Mouse (Mus musculus): Measurements from ENCODE around the gene Abhd13. TPM values are rescaled to one million over a fixed set of nuclear protein-coding genes. Genes with fewer than 3 reads are reported as not detected.

Abhd13 gene
- total and polyA plus RNA-seq, 2 experiments from 2014 or later: 12.3 to 21.3 TPM

GRCm38 (mm10) chr8:10006986-10007659, 29.6 kb downstream of the Abhd13 start:
- peak; percentile 37 for DNase-seq (ENCODE audit: low spot score)
- no peak overlapping the region for H3K27ac ChIP-seq (ENCODE audit: low read depth, low read length)
- 7% methylated on average over 29 of the region's 29 CpGs for WGBS
- peak overlapping the region; percentile 36 for H3K4me3 ChIP-seq (ENCODE audit: low read depth, low read length)
- no peak for TF ChIP-seq CTCF (IDR thresholded peaks at IDR 0.05)
- H3K4me1 ChIP-seq (ENCODE audit: insufficient read depth, low read length): no peaks in the 10 kb centered on the region
- H3K9me3 ChIP-seq (ENCODE audit: low read length): no peaks in the 10 kb centered on the region
- H3K27me3 ChIP-seq (ENCODE audit: insufficient read depth, low read length): no peaks in the 10 kb centered on the region; the same call in 1 of the 2 replicates
- H3K9ac ChIP-seq (replicated peaks; ENCODE audit: low read length, poor library complexity, severe bottlenecking): peak overlapping the region; percentile 34
- no peaks in the 10 kb centered on the region for H3K36me3 ChIP-seq (ENCODE audit: insufficient read depth, low read length)
- H3K4me2 ChIP-seq (ENCODE audit: low read depth, low read length, poor library complexity, severe bottlenecking): peak overlapping the region; percentile 67
- ATAC-seq (ENCODE audit: low FRiP score): no peak

- Histone ChIP-seq H3K9ac (replicated peaks; ENCODE audit: low read length, poor library complexity, severe bottlenecking) (no peak overlapping the region), H3K4me3 (ENCODE audit: low read depth, low read length) (peak overlapping the region; percentile 36), H3K4me1 (ENCODE audit: insufficient read depth, low read length) (no peaks in the 10 kb centered on the region), H3K27me3 (ENCODE audit: insufficient read depth, low read length) (no peaks in the 10 kb centered on the region; the same call in 1 of the 2 replicates), H3K9me3 (ENCODE audit: low read length) (no peaks in the 10 kb centered on the region), H3K36me3 (ENCODE audit: insufficient read depth, low read length) (no peaks in the 10 kb centered on the region), H3K4me2 (ENCODE audit: low read depth, low read length, poor library complexity, severe bottlenecking) (peak overlapping the region; percentile 67), H3K27ac (ENCODE audit: low read depth, low read length) (no peak overlapping the region)
- DNase-seq (ENCODE audit: low spot score) (no peak), ATAC-seq (ENCODE audit: low FRiP score) (no peak)
- TF ChIP-seq CTCF (IDR thresholded peaks at IDR 0.05): no peak
- WGBS: 41% methylated on average over 6 of the region's 6 CpGs
Observed at GRCm38 (mm10) chr8:10007660-10008028, 30.1 kb downstream of the Abhd13 start.

- no peaks in the 10 kb centered on the region for H3K36me3 ChIP-seq (ENCODE audit: insufficient read depth, low read length)
- DNase-seq (ENCODE audit: low spot score) (no peak), ATAC-seq (ENCODE audit: low FRiP score) (no peak)
- H3K9ac ChIP-seq (replicated peaks; ENCODE audit: low read length, poor library complexity, severe bottlenecking): no peak overlapping the region
- H3K27me3 ChIP-seq (ENCODE audit: insufficient read depth, low read length): no peaks in the 10 kb centered on the region
- H3K4me2 ChIP-seq (ENCODE audit: low read depth, low read length, poor library complexity, severe bottlenecking): no peak overlapping the region
- WGBS: 73% methylated on average over 1 of the region's 1 CpGs
- no peak overlapping the region for H3K4me3 ChIP-seq (ENCODE audit: low read depth, low read length)
- no peaks in the 10 kb centered on the region for H3K4me1 ChIP-seq (ENCODE audit: insufficient read depth, low read length)
- H3K9me3 ChIP-seq (ENCODE audit: low read length): no peaks in the 10 kb centered on the region
- no peak overlapping the region for H3K27ac ChIP-seq (ENCODE audit: low read depth, low read length)
- TF ChIP-seq CTCF (IDR thresholded peaks at IDR 0.05): no peak
Observed at GRCm38 (mm10) chr8:10016252-10016651, 38.7 kb downstream of the Abhd13 start.

GRCm38 (mm10) chr8:10017231-10017630, 39.7 kb downstream of the Abhd13 start:
- Histone ChIP-seq H3K4me1 (ENCODE audit: insufficient read depth, low read length) (no peaks in the 10 kb centered on the region), H3K4me2 (ENCODE audit: low read depth, low read length, poor library complexity, severe bottlenecking) (no peak overlapping the region), H3K36me3 (ENCODE audit: insufficient read depth, low read length) (no peaks in the 10 kb centered on the region), H3K27ac (ENCODE audit: low read depth, low read length) (no peak overlapping the region), H3K27me3 (ENCODE audit: insufficient read depth, low read length) (no peaks in the 10 kb centered on the region), H3K9ac (replicated peaks; ENCODE audit: low read length, poor library complexity, severe bottlenecking) (no peak overlapping the region), H3K4me3 (ENCODE audit: low read depth, low read length) (no peak overlapping the region), H3K9me3 (ENCODE audit: low read length) (no peaks in the 10 kb centered on the region)
- DNase-seq (ENCODE audit: low spot score) (peak; percentile 80), ATAC-seq (ENCODE audit: low FRiP score) (no peak)
- TF ChIP-seq CTCF (IDR thresholded peaks at IDR 0.05): no peak
- 41% methylated on average over 3 of the region's 3 CpGs for WGBS

- Histone ChIP-seq H3K4me3 (ENCODE audit: low read depth, low read length) (no peak overlapping the region), H3K27me3 (ENCODE audit: insufficient read depth, low read length) (no peaks in the 10 kb centered on the region), H3K36me3 (ENCODE audit: insufficient read depth, low read length) (no peaks in the 10 kb centered on the region), H3K9ac (replicated peaks; ENCODE audit: low read length, poor library complexity, severe bottlenecking) (no peak overlapping the region), H3K4me2 (ENCODE audit: low read depth, low read length, poor library complexity, severe bottlenecking) (no peak overlapping the region), H3K27ac (ENCODE audit: low read depth, low read length) (no peak overlapping the region), H3K4me1 (ENCODE audit: insufficient read depth, low read length) (no peaks in the 10 kb centered on the region), H3K9me3 (ENCODE audit: low read length) (no peaks in the 10 kb centered on the region)
- no peak for TF ChIP-seq CTCF (IDR thresholded peaks at IDR 0.05)
- WGBS: 71% methylated on average over 8 of the region's 8 CpGs
- no peak for ATAC-seq (ENCODE audit: low FRiP score)
- no peak for DNase-seq (ENCODE audit: low spot score)
Observed at GRCm38 (mm10) chr8:10030320-10031060, 53.0 kb downstream of the Abhd13 start.

GRCm38 (mm10) chr8:10031177-10031576, 53.7 kb downstream of the Abhd13 start:
- H3K4me1 ChIP-seq (ENCODE audit: insufficient read depth, low read length): no peaks in the 10 kb centered on the region
- no peak overlapping the region for H3K4me2 ChIP-seq (ENCODE audit: low read depth, low read length, poor library complexity, severe bottlenecking)
- H3K27me3 ChIP-seq (ENCODE audit: insufficient read depth, low read length): no peaks in the 10 kb centered on the region
- H3K36me3 ChIP-seq (ENCODE audit: insufficient read depth, low read length): no peaks in the 10 kb centered on the region
- 86% methylated on average over 9 of the region's 9 CpGs for WGBS
- no peak for ATAC-seq (ENCODE audit: low FRiP score)
- no peak overlapping the region for H3K9ac ChIP-seq (replicated peaks; ENCODE audit: low read length, poor library complexity, severe bottlenecking)
- H3K27ac ChIP-seq (ENCODE audit: low read depth, low read length): no peak overlapping the region
- no peaks in the 10 kb centered on the region for H3K9me3 ChIP-seq (ENCODE audit: low read length)
- no peak for DNase-seq (ENCODE audit: low spot score)
- TF ChIP-seq CTCF (IDR thresholded peaks at IDR 0.05): no peak
- H3K4me3 ChIP-seq (ENCODE audit: low read depth, low read length): no peak overlapping the region

All from midbrain, postnatal 0 days (tissue).